Mouse (Mus musculus): ENCODE data around the gene Tpcn1. TPM values are rescaled to one million over a fixed set of nuclear protein-coding genes. Genes with fewer than 3 reads are reported as not detected.

Gene Tpcn1
- polyA plus RNA-seq, 1 experiment from 2014 or later, result 28.4 TPM

- ATAC-seq (ENCODE audit: insufficient number of reproducible peaks, low FRiP score, low TSS enrichment, low read depth), result no peak
- H3K4me1 ChIP-seq, result peaks cover 39% of the 10 kb centered on the region
- no peak overlapping the region for H3K9ac ChIP-seq
- no peaks in the 10 kb centered on the region for H3K9me3 ChIP-seq (replicated peaks)
- H3K4me2 ChIP-seq (replicated peaks), result peak overlapping the region; percentile 25; the same call in 1 of the 2 replicates
- H3K4me3 ChIP-seq (replicated peaks), result no peak overlapping the region
- no peaks in the 10 kb centered on the region for H3K27me3 ChIP-seq
- H3K36me3 ChIP-seq, result peaks cover 17% of the 10 kb centered on the region; the same call in 1 of the 2 replicates
- WGBS, result 13% methylated on average over 12 of the region's 12 CpGs
- H3K27ac ChIP-seq (replicated peaks), result peak overlapping the region; percentile 79
Observed at GRCm38 (mm10) chr5:120578504-120579081, 9.9 kb downstream of the Tpcn1 start.

GRCm38 (mm10) chr5:120577935-120578441, 10.5 kb downstream of the Tpcn1 start:
- Histone ChIP-seq H3K4me1 (peaks cover 39% of the 10 kb centered on the region), H3K36me3 (peaks cover 11% of the 10 kb centered on the region; the same call in 1 of the 2 replicates), H3K27ac (replicated peaks) (peak overlapping the region; percentile 79), H3K9ac (no peak overlapping the region), H3K4me2 (replicated peaks) (no peak overlapping the region), H3K9me3 (replicated peaks) (no peaks in the 10 kb centered on the region), H3K27me3 (no peaks in the 10 kb centered on the region), H3K4me3 (replicated peaks) (no peak overlapping the region)
- WGBS, result 35% methylated on average over 10 of the region's 10 CpGs
- 0 out of 2 replicates have a peak, but pooled peaks have one; percentile 8 for ATAC-seq (ENCODE audit: insufficient number of reproducible peaks, low FRiP score, low TSS enrichment, low read depth)

GRCm38 (mm10) chr5:120576781-120577301, 11.6 kb downstream of the Tpcn1 start:
- WGBS, result 71% methylated on average over 11 of the region's 11 CpGs
- Histone ChIP-seq H3K4me2 (replicated peaks) (no peak overlapping the region), H3K27ac (replicated peaks) (no peak overlapping the region), H3K4me3 (replicated peaks) (no peak overlapping the region), H3K9ac (no peak overlapping the region), H3K9me3 (replicated peaks) (no peaks in the 10 kb centered on the region), H3K36me3 (peaks cover 5% of the 10 kb centered on the region; the same call in 1 of the 2 replicates), H3K27me3 (no peaks in the 10 kb centered on the region), H3K4me1 (peaks cover 43% of the 10 kb centered on the region)
- no peak for ATAC-seq (ENCODE audit: insufficient number of reproducible peaks, low FRiP score, low TSS enrichment, low read depth)

GRCm38 (mm10) chr5:120574469-120575063, 13.9 kb downstream of the Tpcn1 start:
- 79% methylated on average over 10 of the region's 10 CpGs for WGBS

GRCm38 (mm10) chr5:120571056-120571740, 17.3 kb downstream of the Tpcn1 start:
- WGBS, result 52% methylated on average over 14 of the region's 14 CpGs
- H3K4me3 ChIP-seq (replicated peaks), result no peak overlapping the region
- H3K4me1 ChIP-seq, result peaks cover 57% of the 10 kb centered on the region
- H3K27me3 ChIP-seq, result no peaks in the 10 kb centered on the region
- peak overlapping the region; percentile 48; the same call in 1 of the 2 replicates for H3K27ac ChIP-seq (replicated peaks)
- no peaks in the 10 kb centered on the region for H3K9me3 ChIP-seq (replicated peaks)
- H3K36me3 ChIP-seq, result no peaks in the 10 kb centered on the region
- H3K4me2 ChIP-seq (replicated peaks), result no peak overlapping the region
- ATAC-seq (ENCODE audit: insufficient number of reproducible peaks, low FRiP score, low TSS enrichment, low read depth), result no peak
- H3K9ac ChIP-seq, result no peak overlapping the region

More at GRCm38 (mm10) chr5:120574469-120575063, 13.9 kb downstream of the Tpcn1 start:
- H3K4me3 ChIP-seq (replicated peaks), result no peak overlapping the region
- H3K27ac ChIP-seq (replicated peaks), result no peak overlapping the region
- no peaks in the 10 kb centered on the region for H3K27me3 ChIP-seq
- ATAC-seq (ENCODE audit: insufficient number of reproducible peaks, low FRiP score, low TSS enrichment, low read depth), result no peak
- no peak overlapping the region for H3K9ac ChIP-seq
- no peaks in the 10 kb centered on the region for H3K36me3 ChIP-seq
- H3K4me1 ChIP-seq, result peaks cover 58% of the 10 kb centered on the region
- H3K9me3 ChIP-seq (replicated peaks), result no peaks in the 10 kb centered on the region
- H3K4me2 ChIP-seq (replicated peaks), result no peak overlapping the region

- WGBS, result 78% methylated on average over 11 of the region's 11 CpGs
- Histone ChIP-seq H3K4me2 (replicated peaks) (no peak overlapping the region), H3K4me1 (peaks cover 66% of the 10 kb centered on the region), H3K9me3 (replicated peaks) (no peaks in the 10 kb centered on the region), H3K36me3 (no peaks in the 10 kb centered on the region), H3K27me3 (no peaks in the 10 kb centered on the region), H3K27ac (replicated peaks) (no peak overlapping the region), H3K9ac (no peak overlapping the region), H3K4me3 (replicated peaks) (no peak overlapping the region)
- no peak for ATAC-seq (ENCODE audit: insufficient number of reproducible peaks, low FRiP score, low TSS enrichment, low read depth)
Observed at GRCm38 (mm10) chr5:120570289-120570897, 18.1 kb downstream of the Tpcn1 start.

- 0 out of 2 replicates have a peak overlapping the region, but pooled peaks have one; percentile 4 for H3K27ac ChIP-seq (replicated peaks)
- H3K4me3 ChIP-seq (replicated peaks), result no peak overlapping the region
- H3K4me1 ChIP-seq, result peaks cover 72% of the 10 kb centered on the region
- no peaks in the 10 kb centered on the region for H3K36me3 ChIP-seq
- 86% methylated on average over 3 of the region's 3 CpGs for WGBS
- H3K9me3 ChIP-seq (replicated peaks), result no peaks in the 10 kb centered on the region
- no peaks in the 10 kb centered on the region for H3K27me3 ChIP-seq
- ATAC-seq (ENCODE audit: insufficient number of reproducible peaks, low FRiP score, low TSS enrichment, low read depth), result no peak
- no peak overlapping the region for H3K9ac ChIP-seq
- H3K4me2 ChIP-seq (replicated peaks), result no peak overlapping the region
Observed at GRCm38 (mm10) chr5:120569791-120570190, 18.7 kb downstream of the Tpcn1 start.

- WGBS, result 83% methylated on average over 4 of the region's 4 CpGs
- H3K4me1 ChIP-seq, result peaks cover 76% of the 10 kb centered on the region
- peak overlapping the region; percentile 89; the same call in 1 of the 2 replicates for H3K27ac ChIP-seq (replicated peaks)
Observed at GRCm38 (mm10) chr5:120568964-120569363, 19.5 kb downstream of the Tpcn1 start.

GRCm38 (mm10) chr5:120568336-120568768, 20.1 kb downstream of the Tpcn1 start:
- ATAC-seq (ENCODE audit: insufficient number of reproducible peaks, low FRiP score, low TSS enrichment, low read depth), result no peak
- Histone ChIP-seq H3K9me3 (replicated peaks) (no peaks in the 10 kb centered on the region), H3K4me3 (replicated peaks) (no peak overlapping the region), H3K27me3 (no peaks in the 10 kb centered on the region), H3K36me3 (no peaks in the 10 kb centered on the region), H3K9ac (no peak overlapping the region; the same call in 1 of the 2 replicates), H3K27ac (replicated peaks) (peak overlapping the region; percentile 89), H3K4me2 (replicated peaks) (no peak overlapping the region), H3K4me1 (peaks cover 82% of the 10 kb centered on the region)
- 39% methylated on average over 9 of the region's 9 CpGs for WGBS

More at GRCm38 (mm10) chr5:120568964-120569363, 19.5 kb downstream of the Tpcn1 start:
- Histone ChIP-seq H3K27me3 (no peaks in the 10 kb centered on the region), H3K4me3 (replicated peaks) (no peak overlapping the region), H3K36me3 (no peaks in the 10 kb centered on the region), H3K9ac (no peak overlapping the region), H3K4me2 (replicated peaks) (no peak overlapping the region), H3K9me3 (replicated peaks) (no peaks in the 10 kb centered on the region)
- no peak for ATAC-seq (ENCODE audit: insufficient number of reproducible peaks, low FRiP score, low TSS enrichment, low read depth)

- H3K4me3 ChIP-seq (replicated peaks), result no peak overlapping the region
Observed at GRCm38 (mm10) chr5:120567761-120568211, 20.7 kb downstream of the Tpcn1 start.

More at GRCm38 (mm10) chr5:120567761-120568211, 20.7 kb downstream of the Tpcn1 start:
- ATAC-seq (ENCODE audit: insufficient number of reproducible peaks, low FRiP score, low TSS enrichment, low read depth), result no peak
- peak overlapping the region; percentile 89 for H3K27ac ChIP-seq (replicated peaks)
- peak overlapping the region; percentile 24 for H3K4me2 ChIP-seq (replicated peaks)
- H3K9ac ChIP-seq, result no peak overlapping the region; the same call in 1 of the 2 replicates
- no peaks in the 10 kb centered on the region for H3K36me3 ChIP-seq
- H3K27me3 ChIP-seq, result no peaks in the 10 kb centered on the region
- H3K4me1 ChIP-seq, result peaks cover 88% of the 10 kb centered on the region
- no peaks in the 10 kb centered on the region for H3K9me3 ChIP-seq (replicated peaks)
- WGBS, result 29% methylated on average over 14 of the region's 14 CpGs

All from embryonic facial prominence, embryonic 15.5 days (tissue).